Mouse (Mus musculus) skeletal muscle tissue, adult 2 months (tissue): ENCODE data around the gene Hist1h2ab.
A peak's percentile ranks its signal among the peaks of the same experiment; 100 is the strongest.

ENCODE experiments used
- DNase-seq: peaks from one replicate; pipeline ENCODE4 v3.0.0-alpha.2; 2012; ENCODE audit warnings: low read depth, low spot score

Gene Hist1h2ab

DNA sequence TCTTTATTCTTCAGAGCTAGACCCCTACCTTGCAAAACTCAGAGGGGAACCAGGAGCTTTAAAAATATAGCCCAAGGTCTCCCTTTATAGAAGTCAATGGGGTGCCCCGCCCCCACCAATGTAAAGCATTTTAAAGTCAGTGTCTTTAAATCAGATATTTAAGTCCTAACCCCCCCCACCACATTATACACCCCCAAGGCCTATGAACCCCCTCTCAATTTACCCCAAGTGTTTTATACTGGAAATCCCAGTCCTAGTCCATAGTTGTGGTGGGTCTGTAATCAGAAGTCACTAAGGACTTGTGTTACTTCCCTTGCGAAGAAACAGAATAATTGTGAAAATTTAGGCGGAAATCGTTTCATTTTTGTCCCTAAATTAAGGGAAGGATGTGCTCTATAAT lies 12.9 kb upstream of the Hist1h2ab start:
- no peak for DNase-seq

DNA sequence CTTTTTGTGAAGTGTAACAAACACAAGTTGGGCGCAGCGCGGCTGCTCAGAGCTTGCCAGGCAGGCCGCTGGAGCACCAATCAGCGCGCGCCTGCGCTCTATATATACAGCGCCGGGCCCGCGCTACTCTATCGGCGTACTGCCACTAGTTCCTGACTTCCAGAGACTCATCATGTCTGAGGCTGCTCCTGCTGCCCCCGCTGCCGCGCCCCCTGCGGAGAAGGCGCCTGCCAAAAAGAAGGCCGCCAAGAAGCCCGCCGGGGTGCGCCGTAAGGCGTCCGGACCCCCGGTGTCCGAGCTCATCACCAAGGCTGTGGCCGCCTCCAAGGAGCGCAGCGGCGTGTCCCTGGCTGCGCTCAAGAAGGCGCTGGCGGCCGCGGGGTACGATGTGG lies 12.3 kb upstream of the Hist1h2ab start, which contains the start of gene Hist1h1c:
Hist1h1c (plus strand) TSS at position 132 of the 392 bp plus-strand sequence.
- peak; percentile 93 for DNase-seq

DNA sequence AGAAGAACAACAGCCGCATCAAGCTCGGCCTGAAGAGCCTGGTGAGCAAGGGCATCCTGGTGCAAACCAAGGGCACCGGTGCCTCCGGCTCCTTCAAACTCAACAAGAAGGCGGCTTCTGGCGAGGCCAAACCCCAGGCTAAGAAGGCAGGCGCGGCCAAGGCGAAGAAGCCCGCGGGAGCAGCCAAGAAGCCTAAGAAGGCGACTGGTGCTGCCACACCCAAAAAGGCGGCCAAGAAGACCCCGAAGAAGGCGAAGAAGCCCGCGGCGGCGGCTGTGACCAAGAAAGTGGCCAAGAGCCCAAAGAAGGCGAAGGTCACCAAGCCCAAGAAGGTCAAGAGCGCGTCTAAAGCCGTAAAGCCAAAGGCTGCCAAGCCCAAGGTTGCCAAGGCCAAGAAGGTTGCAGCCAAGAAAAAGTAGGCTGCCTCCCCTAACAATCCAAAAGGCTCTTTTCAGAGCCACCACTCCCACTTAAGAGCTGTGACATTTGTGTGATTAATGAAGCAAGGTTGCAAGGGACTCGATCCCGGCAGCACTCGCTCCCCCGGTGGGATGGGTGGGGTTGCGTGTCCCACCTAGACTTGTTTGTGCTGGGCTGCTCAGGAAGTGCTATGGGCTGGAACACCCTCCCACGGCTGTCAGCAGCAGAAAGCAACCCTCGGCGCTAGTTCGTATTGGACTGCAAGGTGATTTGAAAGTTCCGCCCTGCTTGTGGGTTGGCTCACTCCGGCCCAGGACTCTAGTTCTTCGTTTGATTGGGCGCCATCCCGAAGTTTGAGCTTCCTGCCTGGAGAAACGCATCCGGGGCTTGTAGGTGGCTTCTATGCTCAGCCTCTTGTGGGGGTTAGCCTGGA lies 11.6 kb upstream of the Hist1h2ab start:
- peak; percentile 97 for DNase-seq

- no peak for DNase-seq
Observed at GRCm38 (mm10) chr13:23739922-23740252, 11.0 kb upstream of the Hist1h2ab start.

DNA sequence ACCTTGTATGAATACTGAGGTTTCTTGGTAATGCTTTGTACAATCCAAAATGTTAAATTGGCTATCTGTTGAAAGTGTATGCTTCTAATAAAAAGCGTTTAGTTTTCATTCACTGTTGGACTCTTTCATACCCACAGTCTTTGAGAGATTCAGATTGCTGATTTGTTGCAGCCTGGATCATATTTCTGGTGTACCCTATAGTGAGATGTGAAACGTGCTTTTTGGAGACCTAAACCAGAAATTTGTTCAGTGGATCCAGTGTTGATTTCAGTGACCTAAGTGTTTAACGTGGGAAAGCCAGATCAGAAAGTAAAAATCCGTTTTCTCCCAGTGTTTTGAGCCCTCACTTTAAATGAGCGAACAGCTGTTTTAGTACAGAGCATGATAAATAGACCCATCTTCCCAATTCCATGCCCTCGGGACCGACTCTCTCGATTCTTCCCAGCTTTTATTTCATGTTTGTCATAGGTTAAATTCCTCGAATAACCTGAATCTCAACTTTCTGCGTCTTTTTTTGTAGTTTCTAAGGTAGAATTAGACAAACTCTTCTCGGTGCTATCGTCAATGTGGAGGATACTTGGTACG lies 10.6 kb upstream of the Hist1h2ab start:
- DNase-seq = no peak

- DNase-seq = no peak
Observed at GRCm38 (mm10) chr13:23740910-23741309, 10.0 kb upstream of the Hist1h2ab start.

GRCm38 (mm10) chr13:23742007-23742406 lies 8.9 kb upstream of the Hist1h2ab start:
- DNase-seq = no peak

GRCm38 (mm10) chr13:23743215-23743614 lies 7.7 kb upstream of the Hist1h2ab start:
- no peak for DNase-seq

DNA sequence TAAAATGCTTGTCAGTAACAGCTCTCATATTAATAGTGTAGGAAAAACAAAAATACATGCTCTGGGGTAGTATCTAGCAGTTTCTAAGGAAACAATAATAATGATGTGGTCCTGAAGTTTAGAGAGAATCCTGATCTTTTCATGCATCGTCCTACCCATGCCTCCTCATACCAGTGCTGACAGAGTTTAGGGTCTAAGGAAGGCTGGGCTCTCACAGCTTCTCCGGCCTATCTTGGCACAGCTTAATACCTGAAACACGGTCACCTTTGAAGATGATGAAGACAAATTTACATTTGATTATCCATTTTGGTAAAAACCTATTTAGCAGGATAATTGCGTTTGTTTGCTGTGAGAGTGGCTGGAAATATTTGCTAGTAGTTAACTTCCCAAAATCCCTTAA lies 7.0 kb upstream of the Hist1h2ab start:
- DNase-seq = no peak

- DNase-seq = no peak
Observed at GRCm38 (mm10) chr13:23744421-23745380, 6.2 kb upstream of the Hist1h2ab start.

GRCm38 (mm10) chr13:23745381-23746161 lies 5.4 kb upstream of the Hist1h2ab start, which contains the start of gene Hist1h3c:
Gene Hist1h3c, minus strand, starts transcription at chr13:23745602.
- DNase-seq = peak; percentile 83

GRCm38 (mm10) chr13:23746201-23747080 lies 4.5 kb upstream of the Hist1h2ab start, which contains the start of gene Hist1h2bb:
Gene Hist1h2bb, plus strand, starts transcription at chr13:23746734.
- peak; percentile 92 for DNase-seq

DNA sequence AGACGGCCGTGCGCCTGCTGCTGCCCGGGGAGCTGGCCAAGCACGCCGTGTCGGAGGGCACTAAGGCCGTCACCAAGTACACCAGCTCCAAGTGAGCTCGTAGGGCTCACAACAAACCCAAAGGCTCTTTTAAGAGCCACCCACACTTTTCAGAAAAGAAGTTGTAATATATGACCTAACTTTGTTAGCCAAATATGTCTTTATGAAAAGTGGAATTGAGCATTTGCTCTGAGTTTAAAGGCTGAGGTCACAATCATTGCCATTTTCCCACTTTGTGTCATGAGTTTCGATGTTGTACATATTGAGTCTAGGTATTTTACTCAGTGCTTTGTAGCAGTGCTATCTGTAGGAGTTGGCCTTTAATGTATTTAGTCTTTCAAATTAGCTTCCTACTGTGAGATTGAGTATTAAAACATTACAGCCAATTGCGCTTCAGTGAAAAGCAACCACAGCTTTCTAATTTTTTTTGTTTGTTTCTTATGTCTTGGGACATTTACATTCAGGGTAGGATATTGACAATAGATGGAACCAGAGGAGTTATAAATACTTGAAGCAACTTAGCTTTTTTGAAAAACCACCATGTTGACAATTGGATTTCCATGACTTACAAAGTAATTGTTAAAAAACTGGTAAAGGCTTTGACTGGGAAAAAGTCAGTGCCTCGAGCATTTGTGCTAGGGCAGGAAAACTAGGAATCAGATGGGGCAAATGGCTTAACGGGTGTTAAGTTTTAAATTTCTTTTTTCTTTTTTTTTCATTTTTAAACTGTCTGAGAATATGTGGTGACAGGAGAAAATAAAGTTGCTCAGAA lies 3.6 kb upstream of the Hist1h2ab start:
- no peak for DNase-seq

DNA sequence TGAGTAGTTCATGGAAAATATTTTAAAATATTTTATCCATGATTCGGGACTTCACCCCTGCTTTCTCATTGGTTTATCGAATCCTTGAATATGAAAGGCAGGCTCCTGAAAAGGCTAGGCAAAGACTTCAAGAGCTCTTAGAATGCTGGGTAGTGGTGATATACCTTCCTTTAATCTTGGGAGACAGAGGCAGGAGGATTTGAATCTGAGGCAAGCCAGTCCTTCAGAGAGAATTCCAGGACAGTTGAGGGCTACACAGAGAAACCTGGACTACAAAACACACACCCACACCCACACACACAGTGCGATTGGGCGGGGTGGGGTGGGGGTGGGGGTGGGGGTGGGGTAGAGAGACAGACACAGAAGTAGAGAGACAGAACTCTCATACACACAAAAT lies 3.0 kb upstream of the Hist1h2ab start:
- DNase-seq = no peak

DNA sequence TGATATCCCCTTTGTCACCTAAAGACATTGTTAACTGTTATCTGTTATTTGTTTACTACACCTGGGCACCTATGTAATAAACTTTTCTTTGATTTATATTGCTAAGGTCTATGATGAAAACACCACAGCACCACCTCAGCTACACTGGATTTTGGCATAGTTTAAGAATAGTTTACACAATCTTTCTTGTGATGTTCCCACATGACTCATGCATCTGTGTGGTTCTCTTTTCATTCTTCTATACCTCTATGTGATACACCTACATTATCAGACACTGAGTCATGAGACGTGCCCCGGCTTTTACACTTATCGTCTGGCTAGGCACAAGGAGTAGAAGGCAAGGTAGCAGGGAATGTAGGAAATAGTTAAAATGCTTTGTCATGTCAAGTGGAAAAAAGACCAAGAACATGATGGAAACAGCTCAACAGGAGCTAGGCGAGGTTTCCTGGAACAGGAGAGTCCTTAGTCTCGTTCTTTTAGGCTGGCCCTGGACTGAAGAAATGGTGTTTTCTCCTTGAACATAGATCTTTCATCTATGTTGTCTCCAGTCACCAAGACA lies 1.3 kb upstream of the Hist1h2ab start:
- DNase-seq = no peak

DNA sequence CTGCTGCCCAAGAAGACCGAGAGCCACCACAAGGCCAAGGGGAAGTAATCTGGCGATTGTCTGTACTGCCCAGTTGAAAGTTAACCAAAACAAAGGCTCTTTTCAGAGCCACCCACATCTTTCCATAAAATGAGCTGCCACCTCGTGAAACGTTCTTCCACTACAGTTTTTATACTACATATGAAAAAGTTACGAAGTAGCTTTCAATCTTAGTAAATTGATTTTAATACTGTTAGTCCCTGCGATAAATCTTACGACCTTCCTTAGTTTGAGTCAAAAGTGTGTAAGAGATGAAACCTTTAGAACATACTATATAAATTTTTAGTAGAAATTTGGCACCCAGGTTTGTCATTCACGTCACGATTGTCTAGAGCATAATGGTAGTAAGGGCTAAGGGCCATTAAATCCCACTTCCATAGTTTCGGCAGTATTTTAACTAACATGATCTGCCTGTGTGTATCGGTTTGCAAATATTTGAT lies 591 bp downstream of the Hist1h2ab start:
- DNase-seq = no peak

- DNase-seq = peak; percentile 75
Observed at GRCm38 (mm10) chr13:23752067-23752741, 1.3 kb downstream of the Hist1h2ab start, which contains the start of gene Hist1h3b. Gene Hist1h3b, plus strand, starts transcription at chr13:23752267.

DNA sequence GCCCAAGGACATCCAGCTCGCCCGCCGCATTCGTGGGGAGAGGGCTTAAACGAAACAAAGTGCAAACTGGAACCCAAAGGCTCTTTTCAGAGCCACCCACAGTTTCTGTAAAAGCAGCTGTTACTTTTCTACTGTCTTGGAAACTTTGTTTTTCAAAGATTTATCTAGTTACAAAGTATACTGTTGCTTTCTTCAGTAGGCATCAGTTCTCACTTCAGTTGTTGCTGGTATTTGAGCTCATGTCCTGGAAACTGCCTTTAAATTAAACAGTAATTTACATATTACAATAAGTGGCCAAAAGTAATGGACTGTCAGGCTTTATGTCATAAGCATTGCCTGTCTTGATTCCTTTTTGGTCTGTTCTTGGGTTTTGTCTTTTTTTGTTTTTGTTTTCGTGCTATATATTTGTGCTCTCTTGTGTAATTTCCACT lies 1.8 kb downstream of the Hist1h2ab start:
- DNase-seq = no peak
